Mouse (Mus musculus) cerebellum, adult (tissue): Measurements from ENCODE around the gene Gm40193.
"Not testable (repeated sequence)": the region's sequence is repeated elsewhere in the genome, so short reads cannot be mapped to it uniquely, and the experiment has no call there.

ENCODE experiments used
- ATAC-seq: cut with Nextera tagmentation; 2 replicates; pipeline ENCODE4 v1.9.2; 2017; ENCODE audit warnings: mild to moderate bottlenecking, moderate library complexity, mixed read lengths; ENCODE audit not compliant: insufficient number of reproducible peaks, low FRiP score, low TSS enrichment

The Gm40193 gene

DNA sequence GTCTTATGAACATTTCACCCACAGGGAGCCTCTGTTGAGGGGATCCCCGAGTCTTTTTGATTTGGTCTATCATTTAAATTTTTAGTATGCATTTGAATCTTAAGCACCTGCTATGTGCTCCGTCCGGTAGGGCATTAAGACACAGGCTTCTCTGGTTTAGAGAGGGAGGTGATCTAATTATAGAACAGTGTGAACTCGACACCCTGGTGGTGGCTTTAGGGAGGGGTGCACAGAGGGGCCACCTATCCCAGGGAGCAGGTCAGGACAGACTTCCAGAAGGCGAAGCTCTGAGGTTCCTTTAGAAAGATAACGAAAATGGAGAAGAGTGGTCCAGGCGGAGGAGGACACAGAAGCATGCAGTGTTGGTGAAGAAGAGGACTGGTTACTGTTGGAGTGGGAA is 11.8 kb upstream of the Gm40193 start:
- no peak for ATAC-seq

DNA sequence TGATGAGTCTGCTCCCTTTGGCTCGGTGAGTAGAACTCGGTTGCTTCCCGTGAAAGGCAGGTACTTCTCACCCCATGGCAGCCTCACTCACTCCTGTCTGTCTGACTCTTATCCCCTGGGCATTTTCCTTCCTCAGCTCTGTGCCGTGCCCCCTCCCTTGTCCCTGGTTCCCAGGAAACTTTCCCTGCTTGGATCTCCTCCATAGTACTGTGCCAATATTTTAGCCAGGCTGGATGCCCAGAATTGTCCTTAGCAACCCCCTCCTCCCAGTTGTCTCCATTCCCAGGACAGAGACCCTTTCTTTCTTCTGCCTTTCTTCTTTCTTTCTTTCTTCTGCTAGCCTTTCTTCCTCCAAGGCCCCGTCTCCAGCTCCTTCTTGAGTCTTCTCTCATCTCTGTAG is 8.7 kb upstream of the Gm40193 start:
- no peak for ATAC-seq

DNA sequence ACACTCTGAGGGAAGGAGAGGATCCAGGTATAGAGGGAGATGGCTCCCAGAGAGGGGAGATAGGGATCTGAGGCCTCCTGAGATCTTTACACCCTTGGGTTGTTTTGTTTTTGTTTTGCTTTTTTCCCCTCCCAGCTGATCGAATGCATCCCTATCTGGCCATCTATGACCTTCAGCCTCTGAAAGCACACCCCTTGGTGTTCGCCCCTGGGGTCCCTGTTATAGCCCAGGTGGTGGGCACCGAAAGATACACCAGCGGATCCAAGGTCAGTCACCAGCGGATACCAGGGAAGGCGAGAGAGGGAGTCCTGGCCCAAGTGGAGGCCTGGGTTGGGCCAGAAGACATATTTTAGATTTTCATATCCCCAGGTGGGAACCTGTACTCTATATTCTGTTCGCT is 8.2 kb upstream of the Gm40193 start:
- no peak for ATAC-seq

DNA sequence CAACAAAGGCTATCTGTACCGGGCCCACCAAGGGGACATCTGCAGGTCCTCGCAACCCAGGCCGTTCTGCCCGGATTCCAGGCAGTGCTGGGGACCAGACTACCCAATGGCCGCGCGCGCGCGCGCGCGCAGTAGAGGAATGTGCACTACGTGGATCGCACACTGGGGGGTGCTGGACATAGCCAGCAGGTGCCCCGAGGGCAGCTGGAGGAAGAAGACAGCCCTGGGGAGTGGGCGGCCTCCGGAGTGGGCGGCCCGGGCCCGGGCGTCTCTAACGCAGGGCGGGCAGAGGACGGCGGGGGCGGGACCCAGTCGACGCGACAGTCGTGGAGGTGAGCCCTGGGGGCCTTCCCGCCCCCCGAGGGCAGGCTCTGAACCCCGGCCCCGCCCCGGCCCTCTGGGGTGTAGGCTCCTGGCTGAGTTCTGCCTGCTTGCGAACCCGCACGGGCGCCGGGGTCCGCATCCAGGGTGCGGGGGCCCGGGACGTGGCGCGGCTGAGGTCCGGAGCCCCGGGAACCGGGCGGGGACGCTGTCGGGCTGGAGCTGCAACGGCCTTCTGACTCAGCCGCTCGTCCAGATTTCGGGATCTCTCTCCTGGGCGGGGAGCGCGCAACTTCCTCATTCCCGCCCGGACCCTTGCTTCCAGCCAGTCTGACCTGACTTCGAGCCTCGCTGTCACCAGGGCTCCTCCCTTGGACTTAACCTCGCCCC is 7.3 kb upstream of the Gm40193 start, which contains the start of gene Pld2:
Gene Pld2 (plus strand): TSS at position 188 of the 711 bp plus-strand sequence.
- no peak for ATAC-seq

DNA sequence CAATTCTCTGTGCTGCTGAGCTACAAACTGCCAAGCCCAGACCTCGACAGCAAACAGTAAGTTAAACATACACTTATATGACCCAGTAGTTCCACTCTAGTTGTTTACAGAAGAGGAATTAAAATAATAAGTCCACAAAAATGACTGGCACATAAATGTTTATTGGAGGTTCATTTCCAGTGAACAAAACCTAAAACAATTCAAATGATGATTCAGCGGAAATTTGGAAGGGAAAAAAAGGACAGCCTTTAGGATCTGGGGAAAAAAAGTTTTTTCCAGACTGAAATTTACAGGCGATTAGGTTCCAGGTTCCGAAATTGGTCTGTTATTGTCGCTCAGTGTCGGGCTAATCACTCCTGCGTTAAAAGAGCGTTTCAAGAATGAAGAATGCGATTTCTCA is 6.7 kb upstream of the Gm40193 start:
- ATAC-seq: no peak

DNA sequence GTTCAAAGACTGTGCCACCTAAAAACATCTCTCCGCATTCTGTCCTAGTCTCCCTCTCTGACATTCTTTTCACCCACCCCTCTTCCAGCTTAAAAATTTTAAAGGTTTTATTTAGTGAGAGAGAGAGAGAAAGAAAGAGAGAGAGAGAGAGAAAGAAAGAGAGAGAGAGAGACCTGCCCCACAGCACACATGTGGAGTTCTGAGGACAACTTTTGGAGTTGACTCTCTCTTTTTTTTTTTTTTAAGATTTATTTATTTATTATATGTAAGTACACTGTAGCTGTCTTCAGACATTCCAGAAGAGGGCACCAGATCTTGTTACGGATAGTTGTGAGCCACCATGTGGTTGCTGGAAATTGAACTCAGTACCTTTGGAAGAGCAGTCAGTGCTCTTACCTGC is 1.7 kb downstream of the Gm40193 start:
- not testable (repeated sequence) for ATAC-seq

DNA sequence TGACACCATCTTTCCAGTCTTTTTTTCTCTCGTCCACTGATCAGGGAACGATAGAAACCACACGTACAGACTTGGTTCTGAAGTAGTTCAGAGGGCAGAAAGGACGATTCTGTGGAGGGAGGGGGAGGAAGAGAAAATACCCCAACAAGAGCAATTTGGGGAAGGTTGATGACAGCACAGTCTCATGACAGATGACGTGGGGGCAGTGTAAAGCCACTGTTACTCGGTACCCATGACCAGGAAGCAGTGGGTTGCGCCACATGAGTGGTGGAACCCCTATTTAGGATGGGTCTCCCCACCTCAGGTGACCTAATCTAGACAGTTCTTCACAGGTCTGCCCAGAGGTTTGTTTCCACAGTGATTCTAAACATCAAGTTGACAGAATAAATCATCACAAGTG is 4.1 kb downstream of the Gm40193 start:
- no peak for ATAC-seq

DNA sequence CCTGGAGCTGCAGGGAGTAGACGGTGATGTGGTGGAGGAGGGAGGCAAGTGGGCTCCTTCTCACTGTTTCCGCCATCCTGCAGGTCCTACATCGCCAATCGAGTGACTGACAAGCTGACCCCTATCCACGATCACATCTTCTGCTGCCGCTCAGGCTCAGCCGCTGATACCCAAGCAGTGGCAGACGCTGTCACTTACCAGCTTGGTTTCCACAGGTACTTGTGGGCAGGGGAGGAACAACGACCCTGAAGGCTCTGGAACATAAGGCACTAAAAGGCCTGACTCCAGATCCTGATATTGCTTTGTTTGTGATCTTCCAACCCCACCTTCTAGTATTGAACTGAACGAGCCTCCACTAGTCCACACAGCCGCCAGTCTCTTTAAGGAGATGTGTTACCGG is 6.5 kb downstream of the Gm40193 start:
- no peak for ATAC-seq

DNA sequence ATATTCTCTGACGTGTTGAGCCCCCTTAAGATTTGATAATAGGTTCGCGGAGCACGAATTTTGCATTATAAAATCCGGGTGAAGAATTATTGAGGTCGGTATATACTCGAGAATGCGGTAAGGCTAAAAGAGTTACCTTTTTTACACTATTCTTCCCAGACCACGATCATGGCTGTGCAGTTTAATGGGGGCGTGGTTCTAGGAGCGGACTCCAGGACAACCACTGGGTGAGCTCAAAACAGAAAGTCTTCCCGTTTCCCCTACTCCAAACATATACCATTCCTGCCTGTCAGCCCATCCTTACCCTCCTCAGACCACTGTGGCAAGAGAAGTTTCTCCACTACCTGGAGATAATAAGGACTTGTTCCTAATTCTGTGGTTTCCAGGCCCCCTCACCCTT is 7.0 kb downstream of the Gm40193 start:
- ATAC-seq: no peak

DNA sequence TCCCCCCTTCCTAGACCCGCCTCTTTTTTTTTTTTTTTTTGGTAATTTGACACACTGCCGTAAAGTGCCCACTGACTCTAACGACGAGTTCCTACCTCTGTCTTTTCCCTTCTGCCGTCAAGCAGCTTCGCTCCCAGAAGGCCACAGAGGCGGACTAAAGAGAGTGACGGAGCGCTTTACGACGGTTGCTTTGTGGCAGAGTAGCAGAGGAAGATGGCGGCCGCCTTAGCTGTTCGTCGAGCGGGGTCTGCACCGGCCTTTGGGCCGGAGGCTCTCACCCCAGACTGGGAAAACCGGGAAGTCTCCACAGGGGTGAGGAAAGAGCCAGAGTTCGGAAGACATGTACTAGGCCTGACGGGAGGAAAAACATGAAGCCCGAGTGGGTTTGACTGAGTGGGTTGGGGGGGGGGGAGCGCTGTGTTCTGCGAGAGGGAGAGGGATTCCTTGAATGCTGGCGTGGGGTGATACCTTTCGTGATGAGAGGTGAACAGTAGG is 7.5 kb downstream of the Gm40193 start, which contains the start of gene Psmb6:
Gene Psmb6 (plus strand): TSS at position 184 of the 495 bp plus-strand sequence.
- peak; percentile 97 for ATAC-seq

DNA sequence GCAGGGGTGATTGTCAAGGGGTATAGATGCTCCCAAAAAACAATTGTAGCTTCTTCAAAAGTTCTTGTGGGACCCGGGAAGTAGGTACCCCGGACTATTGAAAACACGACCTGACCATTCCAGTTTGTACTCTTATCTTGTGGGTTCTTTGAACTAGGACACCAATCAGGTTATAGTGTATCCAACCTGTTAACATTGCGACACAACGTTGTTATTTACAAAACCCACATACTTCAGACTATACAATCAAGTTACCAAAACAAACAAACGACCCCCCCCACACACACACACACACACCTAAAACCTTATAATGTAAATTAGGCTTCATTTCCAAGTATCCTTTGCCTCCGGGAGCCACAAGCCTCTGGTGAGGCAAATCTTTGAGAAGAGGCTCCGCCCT is 8.0 kb downstream of the Gm40193 start:
- peak; percentile 29; the same call in 1 of the 2 replicates for ATAC-seq

DNA sequence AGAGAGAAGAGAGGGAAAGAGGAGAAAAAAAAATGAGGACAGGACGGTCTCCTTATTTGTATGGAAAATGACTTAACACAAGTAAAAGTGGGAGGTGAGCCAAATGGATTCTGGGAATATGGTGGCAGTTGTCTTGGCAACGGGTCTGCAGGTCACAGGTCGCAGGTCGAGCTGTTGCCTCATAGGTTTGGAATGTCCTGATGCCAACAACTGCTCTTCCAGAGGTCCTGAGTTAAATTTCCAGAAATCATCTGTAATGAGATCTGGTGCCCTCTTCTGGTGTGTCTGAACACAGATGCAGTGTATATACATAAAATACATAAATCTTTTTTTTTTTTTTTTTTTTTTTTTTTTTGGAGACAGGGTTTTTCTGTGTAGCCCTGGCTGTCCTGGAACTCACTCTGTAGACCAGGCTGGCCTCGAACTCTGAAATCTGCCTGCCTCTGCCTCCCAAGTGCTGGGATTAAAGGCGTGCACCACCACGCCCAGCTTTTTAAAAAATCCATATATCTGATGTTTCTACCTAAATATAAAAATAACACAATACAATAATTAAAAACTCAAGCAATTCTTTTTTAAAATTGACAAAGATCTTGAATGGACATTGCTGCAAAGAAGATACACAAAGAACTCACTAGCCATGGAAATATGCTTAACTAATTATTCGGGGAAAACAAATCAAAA is 9.3 kb downstream of the Gm40193 start:
- ATAC-seq: not testable (repeated sequence)

DNA sequence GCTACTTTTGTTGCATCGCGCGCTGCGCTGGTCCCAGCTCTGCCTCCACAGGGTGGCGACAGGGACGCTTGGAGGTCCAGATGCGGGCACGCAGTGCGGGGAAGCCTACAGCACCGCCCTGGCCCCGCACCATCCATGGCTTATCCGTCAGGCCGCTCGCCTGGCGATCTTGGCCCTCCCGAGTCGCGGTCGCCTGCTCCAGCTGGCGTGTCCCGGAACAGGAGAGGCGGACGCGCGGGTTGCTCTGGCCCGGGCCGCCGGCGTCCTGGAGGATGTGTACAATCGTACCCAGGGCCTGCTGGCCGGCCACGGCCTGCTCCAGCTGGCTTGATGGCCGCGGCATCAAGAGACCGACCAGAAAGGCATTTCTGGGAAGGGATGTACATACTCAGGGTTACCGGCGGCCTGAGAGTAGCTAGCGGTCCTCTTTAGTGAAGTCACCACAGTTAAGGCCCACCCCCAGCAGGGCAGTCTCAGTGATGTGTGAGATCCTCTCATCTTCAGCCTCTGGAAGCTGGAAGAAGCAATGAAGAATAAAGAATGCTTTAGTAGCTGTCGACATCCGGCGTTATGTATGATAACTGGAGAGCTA is 12.5 kb downstream of the Gm40193 start:
- no peak for ATAC-seq

DNA sequence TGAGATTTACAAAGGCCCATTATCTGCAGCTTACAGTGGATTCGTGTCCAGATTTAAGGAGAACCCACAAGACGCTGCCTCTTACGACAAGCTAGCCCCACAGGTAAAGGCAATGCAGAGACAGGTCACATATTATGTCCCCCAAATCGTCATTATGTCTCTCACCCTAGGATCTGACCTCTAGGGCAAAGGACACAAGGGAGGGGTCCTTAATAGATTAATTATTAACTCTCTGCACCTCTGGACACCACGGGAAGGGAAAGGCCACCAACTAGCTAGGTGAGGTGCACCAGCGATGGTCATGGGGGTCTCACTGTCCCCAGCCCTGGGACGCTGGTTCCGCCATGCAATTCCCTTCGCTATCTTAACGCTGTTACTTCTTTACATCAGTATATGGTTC is 13.8 kb downstream of the Gm40193 start, which contains the start of gene Gltpd2:
Gene Gltpd2 (plus strand): TSS at position 274 of the 400 bp plus-strand sequence.
- no peak for ATAC-seq

DNA sequence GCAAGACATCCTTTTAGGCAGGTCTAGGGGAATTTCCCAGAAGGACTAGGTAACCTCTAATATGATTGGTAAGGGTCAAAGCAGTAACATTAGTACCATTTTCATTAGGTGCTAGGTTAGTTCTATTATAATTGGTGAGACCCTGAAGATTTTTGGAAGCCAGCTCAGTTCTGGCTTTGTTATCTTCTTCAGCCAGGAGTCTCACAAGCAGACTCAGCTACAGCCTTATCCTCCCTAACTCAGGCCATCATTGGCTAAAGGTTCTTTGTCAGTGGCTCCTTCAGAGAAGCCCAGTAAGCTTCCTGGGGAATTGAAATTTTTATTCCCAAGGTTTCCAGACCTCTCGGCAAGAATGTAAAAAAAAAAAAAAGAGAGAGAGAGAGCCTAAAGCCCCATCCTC is 14.3 kb downstream of the Gm40193 start:
- ATAC-seq: no peak

DNA sequence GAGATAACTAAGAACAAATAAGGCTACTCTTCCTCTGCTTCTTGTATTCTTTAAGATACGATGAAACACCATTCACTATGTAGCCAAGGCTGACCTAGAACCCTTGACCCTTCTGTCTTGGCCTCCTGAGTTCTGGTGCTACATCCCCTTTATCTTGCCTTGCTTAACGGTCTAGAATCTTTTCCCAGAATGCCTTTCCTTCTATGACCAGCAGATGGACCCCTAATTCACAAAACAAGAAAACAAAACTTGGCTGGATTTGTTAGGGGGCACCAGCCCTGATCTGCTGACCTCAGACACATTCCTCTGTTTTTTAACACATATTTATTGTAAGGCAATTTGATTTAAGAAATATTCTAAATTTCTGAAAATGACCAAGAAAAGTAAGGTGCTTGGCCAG is 16.4 kb downstream of the Gm40193 start:
- no peak for ATAC-seq

DNA sequence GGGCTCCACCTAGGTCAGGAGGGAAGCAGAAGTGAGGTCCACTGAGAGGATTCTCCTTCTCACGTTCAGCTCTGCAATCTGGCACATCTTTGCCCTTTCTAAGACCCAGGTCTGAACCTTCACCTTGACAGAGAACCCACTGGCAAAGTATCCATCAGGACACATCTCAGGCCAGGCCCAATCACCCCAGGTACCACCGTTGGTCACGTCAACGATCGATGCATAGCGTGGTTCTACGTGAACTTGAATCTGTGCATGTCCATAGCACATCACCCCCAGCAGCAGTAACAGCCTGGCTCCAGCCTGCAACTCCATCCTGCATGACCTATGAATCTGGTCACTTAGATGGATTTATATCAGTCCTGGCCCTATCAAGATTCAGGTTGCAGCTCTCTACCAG is 18.5 kb downstream of the Gm40193 start, which contains the start of gene Vmo1:
Gene Vmo1 (minus strand): TSS at position 329 of the 400 bp plus-strand sequence.
- no peak for ATAC-seq

DNA sequence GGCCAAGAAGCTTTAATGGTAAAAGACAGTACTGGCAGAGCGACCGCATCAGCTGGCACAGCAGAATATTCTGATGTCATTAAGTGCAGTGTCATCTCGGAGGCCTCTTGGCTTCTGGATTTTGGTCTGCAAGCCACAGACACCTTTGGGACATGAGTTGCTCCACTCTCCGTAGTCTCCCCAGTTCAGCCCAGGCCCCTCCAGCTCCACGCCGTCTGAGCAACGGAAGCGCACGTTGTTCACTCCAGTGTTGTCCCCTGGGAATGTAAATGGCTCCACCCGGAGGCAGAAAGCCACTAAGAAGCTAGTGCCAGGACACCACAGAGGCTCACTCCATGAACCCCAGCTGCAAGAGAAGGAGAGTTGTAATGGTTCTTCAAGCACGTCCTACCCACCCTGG is 19.2 kb downstream of the Gm40193 start:
- ATAC-seq: no peak

DNA sequence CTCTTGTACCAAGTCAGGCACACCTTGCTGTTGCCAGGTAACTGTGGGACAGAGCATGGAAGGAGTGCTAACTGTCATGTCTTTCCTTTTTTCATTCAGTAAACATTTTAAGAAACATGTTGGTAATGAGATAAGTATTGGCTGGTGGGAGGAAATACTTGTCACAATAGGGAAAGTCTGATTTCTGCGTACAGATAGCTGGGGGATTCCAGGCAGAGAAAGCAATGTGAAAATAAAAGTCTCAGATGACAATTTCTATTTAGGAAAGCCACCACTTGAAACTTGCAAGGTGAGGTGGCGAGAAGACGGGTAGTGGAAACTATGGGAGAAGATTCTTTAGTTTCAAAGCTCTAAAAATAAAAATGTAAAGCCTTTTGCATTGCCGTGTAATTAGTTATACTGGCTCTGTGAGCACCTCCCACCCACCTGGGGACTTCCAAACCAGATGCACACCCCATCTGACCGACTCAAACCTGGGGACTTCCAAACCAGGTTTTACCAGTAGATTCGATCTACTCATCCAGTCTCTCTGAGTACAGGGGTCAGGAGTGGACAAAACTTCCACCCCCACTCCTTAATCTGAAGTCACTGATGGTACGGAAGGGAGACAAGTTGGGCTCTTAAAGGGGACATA is 19.9 kb downstream of the Gm40193 start:
- ATAC-seq: no peak

DNA sequence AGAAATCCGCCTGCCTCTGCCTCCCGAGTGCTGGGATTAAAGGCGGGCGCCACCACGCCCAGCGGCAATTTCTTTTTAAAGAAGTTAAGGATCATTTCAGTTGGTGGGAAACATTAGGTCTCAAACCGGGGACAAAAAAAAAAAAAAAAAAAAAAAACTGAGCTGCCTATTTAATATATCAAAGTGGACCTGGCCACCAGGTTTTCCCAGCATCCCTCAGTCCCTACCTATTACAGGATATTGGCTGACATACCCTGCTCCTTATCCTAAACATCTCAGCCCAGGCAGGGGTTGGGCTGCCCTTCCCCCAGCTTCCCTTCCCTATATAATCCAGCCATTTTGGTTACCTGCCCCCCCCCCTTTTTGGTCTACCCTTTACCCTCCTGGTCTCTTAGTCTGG is 20.9 kb downstream of the Gm40193 start:
- no peak for ATAC-seq

DNA sequence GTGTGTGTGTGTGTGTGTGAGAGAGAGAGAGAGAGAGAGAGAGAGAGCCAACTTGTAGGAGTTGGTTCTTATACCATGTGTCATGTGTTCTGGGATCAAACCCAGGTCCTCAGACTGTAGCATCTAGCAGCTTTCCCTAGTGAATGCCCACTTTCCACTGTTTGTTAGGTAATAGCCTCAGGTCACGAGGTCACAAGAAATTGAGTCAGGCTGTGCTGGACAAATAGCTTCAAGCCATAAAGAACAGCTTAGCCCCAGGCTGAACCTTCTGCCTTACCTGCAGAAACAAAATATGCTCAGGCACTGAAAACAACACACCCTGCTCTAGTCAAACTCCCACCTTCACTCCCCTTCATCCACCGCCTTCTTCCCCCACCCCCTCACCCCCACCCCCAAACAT is 21.5 kb downstream of the Gm40193 start:
- ATAC-seq: no peak
